Mouse (Mus musculus) frontal cortex, adult (tissue): ENCODE results near the gene Brd2.
A peak's percentile ranks its signal among the peaks of the same experiment; 100 is the strongest.

Experiments used
- ATAC-seq: cut with Nextera tagmentation; 2 replicates; pipeline ENCODE4 v1.9.2; 2017; ENCODE audit warnings: mild to moderate bottlenecking, moderate library complexity, mixed read lengths; ENCODE audit not compliant: low TSS enrichment

Gene Brd2

GRCm38 (mm10) chr17:34131911-34132310, 9.5 kb upstream of the Brd2 start:
- no peak for ATAC-seq

GRCm38 (mm10) chr17:34130073-34130947, 7.9 kb upstream of the Brd2 start:
- ATAC-seq = no peak

- peak; percentile 51 for ATAC-seq
Observed at GRCm38 (mm10) chr17:34128944-34129791, 6.7 kb upstream of the Brd2 start.

DNA sequence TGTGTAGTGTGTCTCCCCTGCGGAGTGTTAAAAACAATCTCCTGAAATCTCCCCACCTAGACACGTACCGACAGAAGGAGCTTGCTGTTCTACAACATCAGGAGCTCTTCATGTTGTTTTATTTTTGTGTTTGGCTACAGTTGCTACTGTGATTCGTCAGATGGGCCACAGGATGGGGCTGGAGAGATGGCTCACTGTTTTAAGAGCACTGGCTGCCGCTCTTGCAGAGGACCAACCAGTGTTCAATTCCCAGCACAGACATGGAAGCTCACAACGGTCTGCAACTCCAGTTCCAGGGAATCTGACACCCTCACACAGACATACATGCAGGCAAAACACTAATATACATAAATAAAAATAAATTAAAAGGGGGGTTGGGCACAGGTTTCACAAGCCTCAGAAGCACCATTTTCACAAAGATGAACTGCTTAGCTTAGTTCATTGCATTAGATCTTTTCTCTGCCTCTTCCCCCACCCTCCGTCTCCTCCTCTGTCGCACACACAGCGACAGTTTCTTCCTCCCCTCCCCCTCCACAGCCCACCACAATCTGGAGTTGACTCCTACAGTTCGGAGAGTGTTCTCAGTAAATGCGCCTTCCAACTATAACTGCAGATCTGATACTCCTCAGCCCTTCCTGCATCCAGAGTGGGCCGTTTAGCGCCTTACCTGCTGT, 6.0 kb upstream of the Brd2 start:
- ATAC-seq = peak; percentile 46; the same call in 1 of the 2 replicates

- peak; percentile 17; the same call in 1 of the 2 replicates for ATAC-seq
Observed at GRCm38 (mm10) chr17:34127475-34127874, 5.0 kb upstream of the Brd2 start.

- ATAC-seq = no peak
Observed at GRCm38 (mm10) chr17:34126826-34127420, 4.5 kb upstream of the Brd2 start.

- ATAC-seq = no peak
Observed at GRCm38 (mm10) chr17:34124649-34125048, 2.2 kb upstream of the Brd2 start.

DNA sequence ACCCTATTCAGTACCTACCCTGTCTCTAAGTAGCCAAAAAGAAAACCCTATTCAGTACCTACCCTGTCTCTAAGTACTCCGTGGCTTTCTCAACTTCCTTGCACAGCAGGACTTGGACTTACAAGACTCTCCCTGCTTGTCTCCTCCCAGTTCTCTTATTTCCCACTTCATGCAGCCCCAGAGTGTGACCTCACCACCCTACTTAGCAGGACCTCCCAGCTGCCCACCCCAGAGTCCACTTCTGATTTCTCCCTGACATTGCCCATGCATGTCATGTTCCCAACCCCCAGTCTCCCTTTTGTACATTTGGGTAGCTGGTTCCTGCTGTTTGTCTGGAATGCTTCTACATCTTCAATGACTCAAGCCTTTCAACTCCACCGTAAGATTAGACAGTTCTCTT, 1.1 kb upstream of the Brd2 start:
- no peak for ATAC-seq

GRCm38 (mm10) chr17:34123111-34123510, 677 bp upstream of the Brd2 start:
- ATAC-seq = no peak

GRCm38 (mm10) chr17:34121879-34122187, 601 bp downstream of the Brd2 start:
- no peak for ATAC-seq

GRCm38 (mm10) chr17:34121172-34121878, 1.1 kb downstream of the Brd2 start:
- ATAC-seq = peak; percentile 12

DNA sequence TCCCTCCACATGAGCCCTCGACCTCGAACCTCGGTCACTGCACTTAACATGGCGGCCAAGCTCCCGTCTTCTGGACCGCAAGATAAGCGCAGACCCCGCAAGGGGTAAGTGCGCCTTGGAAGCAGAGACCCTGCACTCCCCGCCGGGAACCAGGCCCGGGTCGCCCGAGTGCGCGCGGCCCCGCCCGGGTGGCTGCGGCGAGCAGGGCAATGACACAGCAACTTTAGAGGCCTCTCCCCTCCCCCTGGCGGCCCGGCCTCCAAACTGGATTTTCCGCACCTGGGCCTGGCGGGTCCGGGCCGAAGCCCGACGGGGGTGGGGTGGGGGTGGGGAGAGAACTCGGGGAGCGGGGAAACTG, 1.6 kb downstream of the Brd2 start:
- no peak for ATAC-seq

DNA sequence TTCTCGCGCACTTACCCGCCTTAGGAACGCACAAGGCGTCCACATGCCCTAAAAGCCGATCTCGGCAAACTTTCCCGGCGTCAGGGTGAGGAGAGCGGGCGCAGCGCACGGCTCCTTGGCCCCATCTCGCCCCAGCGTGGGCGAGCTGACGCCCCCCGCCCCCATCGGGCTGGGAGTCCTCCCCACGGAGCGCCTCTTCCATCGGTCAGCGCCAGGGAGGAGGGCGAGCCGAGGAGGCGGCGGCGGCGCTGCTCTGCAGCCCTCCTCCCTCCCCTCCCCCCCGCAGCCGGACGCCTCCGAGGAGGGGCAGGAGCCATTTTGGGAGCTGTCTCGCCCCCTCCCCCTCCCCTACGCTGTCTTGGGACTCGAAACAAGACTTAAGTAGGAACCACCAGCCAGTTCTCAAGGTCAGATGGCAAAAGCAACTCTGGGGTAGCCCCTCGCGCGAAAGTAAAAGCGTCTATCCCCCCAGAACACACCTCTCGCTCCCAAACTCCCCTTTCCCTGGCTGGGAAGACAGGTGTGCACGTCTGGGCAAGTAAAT, 2.2 kb downstream of the Brd2 start:
- ATAC-seq = 0 out of 2 replicates have a peak, but pooled peaks have one; percentile 10

GRCm38 (mm10) chr17:34119249-34120179, 2.9 kb downstream of the Brd2 start, which contains the start of gene H2-DMa:
Gene H2-DMa, plus strand, starts transcription at chr17:34119541.
- peak; percentile 52 for ATAC-seq

- ATAC-seq = peak; percentile 2; the same call in 1 of the 2 replicates
Observed at GRCm38 (mm10) chr17:34118873-34119248, 3.6 kb downstream of the Brd2 start.

GRCm38 (mm10) chr17:34118113-34118872, 4.1 kb downstream of the Brd2 start:
- no peak for ATAC-seq

DNA sequence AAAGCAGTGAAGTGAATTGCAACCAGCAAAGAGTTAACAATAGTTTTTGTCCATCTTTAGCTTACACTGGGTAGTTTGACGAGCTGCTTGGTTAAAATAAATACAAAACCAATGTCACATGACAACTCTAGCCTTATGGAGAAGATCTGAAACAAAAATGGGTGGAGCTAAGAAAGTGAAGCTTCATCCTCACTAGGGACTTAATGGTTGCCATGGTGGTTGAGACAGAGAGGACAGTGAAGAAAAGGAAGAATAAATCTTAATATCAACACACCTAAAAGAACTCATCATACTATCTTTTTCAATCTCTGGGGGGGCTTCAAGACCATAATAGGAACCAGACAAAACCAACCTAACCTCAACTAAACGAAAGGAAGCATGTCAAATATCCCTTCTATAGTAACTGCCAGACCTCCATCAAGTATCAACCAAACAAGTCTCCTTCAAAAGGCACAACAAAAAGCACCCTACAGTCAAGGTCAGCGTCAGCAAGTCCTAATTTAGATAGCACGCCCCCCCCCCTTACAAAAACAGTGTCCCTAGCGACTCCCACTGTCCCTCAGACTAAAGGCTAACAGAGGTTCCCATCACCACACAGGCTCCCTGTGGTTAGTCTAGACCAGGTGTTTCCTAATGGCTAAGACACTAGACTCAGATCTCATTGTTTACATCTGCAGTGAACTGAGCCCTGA, 4.9 kb downstream of the Brd2 start:
- no peak for ATAC-seq

GRCm38 (mm10) chr17:34116736-34117370, 5.6 kb downstream of the Brd2 start:
- no peak for ATAC-seq
